In the genomic region with DNA sequence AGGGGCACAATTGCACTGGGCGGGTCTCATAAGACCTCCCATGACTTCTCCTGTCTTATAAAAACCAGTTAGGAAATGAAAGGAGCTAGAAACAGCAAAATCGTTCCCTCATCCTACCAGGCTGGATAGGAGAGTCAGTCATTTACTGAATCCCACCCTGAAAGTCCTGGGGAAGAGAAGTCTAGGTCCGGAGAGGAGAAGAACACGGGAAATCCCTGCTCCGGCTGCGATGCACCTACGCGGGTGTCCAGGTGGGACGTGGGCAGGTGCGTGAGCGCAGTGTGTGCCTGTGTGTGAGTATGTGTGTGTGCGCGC, we compare ENCODE assay signal across 8 mouse cellular contexts. TPM values are rescaled to one million over a fixed set of nuclear protein-coding genes. Genes with fewer than 3 reads are reported as not detected.
DNase-seq lines count a peak whose midpoint lies in the region; ATAC-seq and TF ChIP-seq lines count a peak whose summit lies in the region.

No protein-coding gene starts in this region.

- H3K4me2 ChIP-seq in forebrain, embryonic 16.5 days (ENCODE audit: low read length): peak overlapping the region; percentile 83
- peak overlapping the region; percentile 68 for H3K4me2 ChIP-seq in liver, embryonic 16.5 days (ENCODE audit: low read depth, low read length)

- ATAC-seq in forebrain, embryonic 16.5 days: no peak
- ATAC-seq in liver, embryonic 16.5 days (ENCODE audit: low read depth): no peak

- DNase-seq in cerebellum, adult 2 months: no peak
- DNase-seq in cerebellum, adult 9-11 months: no peak
- DNase-seq in adrenal gland, adult (ENCODE audit: inconsistent age in 2 of 2, low spot score in 1 of 2): no peak
- DNase-seq in left cerebral cortex, postnatal 4 days: no peak
- no peak for DNase-seq in spleen, adult 12 weeks (ENCODE audit: low spot score)

- H3K4me1 ChIP-seq in cerebellum, adult 2 months (ENCODE audit: control insufficient read depth, insufficient read depth, low read length): peaks cover 8% of the 10 kb centered on the region
- H3K4me1 ChIP-seq in forebrain, embryonic 16.5 days (replicated peaks; ENCODE audit: control insufficient read depth, insufficient read depth, low read length): peaks cover 33% of the 10 kb centered on the region
- H3K4me1 ChIP-seq in liver, embryonic 16.5 days (ENCODE audit: control insufficient read depth, low read depth, low read length): no peaks in the 10 kb centered on the region

- H3K36me3 ChIP-seq in C2C12 (ENCODE audit: control insufficient read depth, insufficient read depth): no peaks in the 10 kb centered on the region
- H3K36me3 ChIP-seq in forebrain, embryonic 16.5 days (ENCODE audit: control insufficient read depth, insufficient read depth): no peaks in the 10 kb centered on the region
- no peaks in the 10 kb centered on the region for H3K36me3 ChIP-seq in liver, embryonic 16.5 days (ENCODE audit: control insufficient read depth, insufficient read depth)

- no peak for TF ChIP-seq CTCF in cerebellum, adult 2 months (IDR thresholded peaks at IDR 0.05; ENCODE audit: borderline replicate concordance, insufficient read depth, low read depth, low read length)
- TF ChIP-seq CTCF in C2C12 (IDR thresholded peaks at IDR 0.05; ENCODE audit: control insufficient read depth, insufficient read depth, insufficient read length): no peak

- H3K9ac ChIP-seq in forebrain, embryonic 16.5 days (replicated peaks; ENCODE audit: low read depth, low read length): peak overlapping the region; percentile 92
- no peak overlapping the region for H3K9ac ChIP-seq in liver, embryonic 16.5 days (ENCODE audit: low read depth, low read length)

- no peaks in the 10 kb centered on the region for H3K9me3 ChIP-seq in forebrain, embryonic 16.5 days (ENCODE audit: control insufficient read depth, low read length)
- no peaks in the 10 kb centered on the region for H3K9me3 ChIP-seq in liver, embryonic 16.5 days (replicated peaks; ENCODE audit: control insufficient read depth, low read length)

- intact Hi-C loops in left cerebral cortex, postnatal 4 days (cut with DNase I): loop anchor here (5.0 to 10.0 kb wide), 6 partner anchors 112 to 1608 kb away; no protein-coding TSS in a partner anchor

- H3K27ac ChIP-seq in cerebellum, adult 2 months (ENCODE audit: insufficient read depth, low read length): peak overlapping the region; percentile 80; the same call in 1 of the 2 replicates
- peak overlapping the region; percentile 93 for H3K27ac ChIP-seq in forebrain, embryonic 16.5 days (ENCODE audit: low read length)
- no peak overlapping the region for H3K27ac ChIP-seq in liver, embryonic 16.5 days (ENCODE audit: low read length)

- H3K79me2 ChIP-seq in C2C12 (ENCODE audit: control insufficient read depth, insufficient read depth): no peaks in the 10 kb centered on the region

- no peak for TF ChIP-seq POLR2A in cerebellum, adult 2 months (IDR thresholded peaks at IDR 0.05; ENCODE audit: borderline replicate concordance, insufficient read depth, low read length)

- H3K27me3 ChIP-seq in cerebellum, adult 2 months (ENCODE audit: control insufficient read depth, insufficient read depth, low read length): no peaks in the 10 kb centered on the region
- H3K27me3 ChIP-seq in C2C12 (ENCODE audit: control insufficient read depth, insufficient read depth, insufficient read length): peaks cover 36% of the 10 kb centered on the region
- H3K27me3 ChIP-seq in forebrain, embryonic 16.5 days (replicated peaks; ENCODE audit: control insufficient read depth, insufficient read depth, low read length): no peaks in the 10 kb centered on the region
- peaks cover 71% of the 10 kb centered on the region for H3K27me3 ChIP-seq in liver, embryonic 16.5 days (ENCODE audit: control insufficient read depth, insufficient read depth, low read depth, low read length)

- H3K79me3 ChIP-seq in C2C12 (ENCODE audit: low read depth): no peaks in the 10 kb centered on the region

- peak overlapping the region; percentile 87 for H3K4me3 ChIP-seq in cerebellum, adult 2 months (replicated peaks; ENCODE audit: insufficient read depth, low read depth, low read length)
- H3K4me3 ChIP-seq in C2C12 (ENCODE audit: insufficient read depth, poor library complexity, severe bottlenecking): no peak overlapping the region
- peak overlapping the region; percentile 78 for H3K4me3 ChIP-seq in forebrain, embryonic 16.5 days (replicated peaks; ENCODE audit: low read length)
- peak overlapping the region; percentile 49 for H3K4me3 ChIP-seq in liver, embryonic 16.5 days (ENCODE audit: low read depth, low read length)

- peak overlapping the region; percentile 8 for H3ac ChIP-seq in C2C12 (ENCODE audit: control insufficient read depth, insufficient read length, low read depth)

- under 1% methylated on average over 13 of the region's 13 CpGs for WGBS in cerebellum, adult 2 months
- 3% methylated on average over 13 of the region's 13 CpGs for WGBS in forebrain, embryonic 16.5 days
- 4% methylated on average over 13 of the region's 13 CpGs for WGBS in liver, embryonic 16.5 days (ENCODE audit: insufficient replicate concordance)

TF ChIP-seq in C2C12, 6 proteins besides CTCF, POLR2A, EP300 and RAD21:
- no peak for TF ChIP-seq CEBPB (IDR thresholded peaks at IDR 0.05; ENCODE audit: low read depth)
- TF ChIP-seq MYOG (IDR thresholded peaks at IDR 0.05; ENCODE audit: control insufficient read depth, extremely low read depth, insufficient read length): no peak
- no peak for TF ChIP-seq MYOD1 (IDR thresholded peaks at IDR 0.05; ENCODE audit: control insufficient read depth, insufficient read length, low read depth)
- no peak for TF ChIP-seq USF1 (IDR thresholded peaks at IDR 0.05; ENCODE audit: low read depth)
- no peak for TF ChIP-seq FOSL1 (IDR thresholded peaks at IDR 0.05; ENCODE audit: insufficient read depth, low read length, poor library complexity, severe bottlenecking)
- no peak for TF ChIP-seq MAX (IDR thresholded peaks at IDR 0.05)

RNA-seq across cellular contexts. Expression of a gene that starts 1.2 kb away (rescaled TPM):
- polyA plus RNA-seq in cerebellum, adult 2 months (2012; rRNA removed): 15.1 and 15.6 TPM in 2 replicates
- polyA plus RNA-seq in C2C12 (2012; fragmentation: generic; extraction: Trizol): 0.19 TPM
- 25.8 and 28.2 TPM in 2 replicates for polyA plus RNA-seq in forebrain, embryonic 16.5 days (2015; fragmentation: Nextera tagmentation; extraction: Ambion mirVana)
- polyA plus RNA-seq in liver, embryonic 16.5 days (2015; fragmentation: Nextera tagmentation; extraction: Ambion mirVana): 0.21 and 0.26 TPM in 2 replicates
- 100 to 1,000 TPM; 112 to 116 TPM for total RNA-seq in left cerebral cortex, postnatal 4 days (2021)

Comparison
In these comparisons a context has a peak if more than half of its experiments do, and no peak if none do; other contexts are left out.
1. RNA of a gene that starts 1.2 kb away (polyA plus RNA-seq): 25.8 to 28.2 TPM in forebrain, embryonic 16.5 days and 15.1 to 15.6 TPM in cerebellum, adult 2 months; 0.21 to 0.26 TPM in liver, embryonic 16.5 days and 0.19 TPM in C2C12 (single experiment); every median in the first group is over 10 times any median in the second.